Mouse (Mus musculus) neural tube, embryonic 15.5 days (tissue): ENCODE measurements around the gene Chmp2b. TPM values are rescaled to one million over a fixed set of nuclear protein-coding genes. Genes with fewer than 3 reads are reported as not detected.

Source experiments
- ATAC-seq: fragments of 200-750 bp; cut with Nextera tagmentation; 2 replicates; pipeline ENCODE4 v1.8.0; 2017; ENCODE audit warnings: mild to moderate bottlenecking, moderate TSS enrichment, moderate library complexity; ENCODE audit not compliant: low FRiP score
- H3K27ac ChIP-seq: fragments of 300-500 bp; sonication (generic); replicated peaks from 2 replicates; pipeline ENCODE4 v1.5.1; 2015; ENCODE audit warnings: mild to moderate bottlenecking, inconsistent platforms
- H3K27me3 ChIP-seq: fragments of 300-500 bp; sonication (generic); replicated peaks from 2 replicates; pipeline ENCODE4 v1.6.1; 2015; ENCODE audit warnings: inconsistent platforms
- H3K36me3 ChIP-seq: fragments of 300-500 bp; sonication (generic); 2 replicates; pipeline ENCODE4 v1.6.1; 2015; ENCODE audit warnings: inconsistent platforms
- H3K4me1 ChIP-seq: fragments of 300-500 bp; sonication (generic); 2 replicates; pipeline ENCODE4 v1.6.1; 2015; ENCODE audit warnings: inconsistent platforms
- H3K4me2 ChIP-seq: fragments of 300-500 bp; sonication (generic); 2 replicates; pipeline ENCODE4 v1.6.1; 2015; ENCODE audit warnings: inconsistent platforms, mild to moderate bottlenecking, moderate library complexity
- H3K4me3 ChIP-seq: fragments of 300-500 bp; sonication (generic); replicated peaks from 2 replicates; pipeline ENCODE4 v1.5.1; 2015; ENCODE audit warnings: mild to moderate bottlenecking, inconsistent platforms
- H3K9ac ChIP-seq: fragments of 300-500 bp; sonication (generic); replicated peaks from 2 replicates; pipeline ENCODE4 v1.6.1; 2015; ENCODE audit warnings: mild to moderate bottlenecking, inconsistent platforms
- H3K9me3 ChIP-seq: fragments of 300-500 bp; sonication (generic); replicated peaks from 2 replicates; pipeline ENCODE4 v1.6.1; 2016; ENCODE audit warnings: inconsistent platforms
- WGBS: fragments of 180-500 bp; shearing (Covaris S2); methylation state at CpG from one replicate; pipeline ENCODE4 v1.1.7; 2015; ENCODE audit warnings: mixed read lengths; 5-methylcytosine and 5-hydroxymethylcytosine counted together
- polyA plus RNA-seq: library from polyadenylated mRNA; unstranded; fragments of >200 nt; fragmentation: Nextera tagmentation; extraction: Ambion mirVana; gene quantifications from 2 replicates; pipeline ENCODE4 v1.2.1, GENCODE M21; 2015

Chmp2b gene
- polyA plus RNA-seq, 1 experiment from 2014 or later = 158 TPM

GRCm38 (mm10) chr16:65526004-65526403, 36.5 kb downstream of the Chmp2b start:
- Histone ChIP-seq H3K4me1 (no peaks in the 10 kb centered on the region), H3K9ac (no peak overlapping the region), H3K27me3 (no peaks in the 10 kb centered on the region), H3K36me3 (no peaks in the 10 kb centered on the region), H3K27ac (no peak overlapping the region), H3K4me3 (no peak overlapping the region), H3K4me2 (no peak overlapping the region), H3K9me3 (no peaks in the 10 kb centered on the region)
- 74% methylated on average over 2 of the region's 2 CpGs for WGBS
- no peak for ATAC-seq

- H3K9me3 ChIP-seq = no peaks in the 10 kb centered on the region
- H3K9ac ChIP-seq = no peak within 1 kb of the TSS
- no peak within 1 kb of the TSS for H3K4me2 ChIP-seq
- no peak for ATAC-seq
- no peaks in the 10 kb centered on the region for H3K4me1 ChIP-seq
- no peak within 1 kb of the TSS for H3K4me3 ChIP-seq
- 82% methylated on average over 6 of the region's 6 CpGs for WGBS
- no peaks in the 10 kb centered on the region for H3K27me3 ChIP-seq
- H3K27ac ChIP-seq = no peak within 1 kb of the TSS
- H3K36me3 ChIP-seq = no peaks in the 10 kb centered on the region
These were observed 42.3 kb downstream of the Chmp2b start, which contains the start of gene Pou1f1 for GRCm38 (mm10) chr16:65520211-65520610. Gene Pou1f1, plus strand, starts transcription at chr16:65520511.

GRCm38 (mm10) chr16:65514223-65514622, 48.3 kb downstream of the Chmp2b start:
- H3K36me3 ChIP-seq = no peaks in the 10 kb centered on the region
- H3K4me3 ChIP-seq = no peak overlapping the region
- H3K4me2 ChIP-seq = no peak overlapping the region
- H3K4me1 ChIP-seq = no peaks in the 10 kb centered on the region
- WGBS = 73% methylated on average over 7 of the region's 7 CpGs
- no peaks in the 10 kb centered on the region for H3K9me3 ChIP-seq
- H3K9ac ChIP-seq = no peak overlapping the region
- H3K27me3 ChIP-seq = no peaks in the 10 kb centered on the region
- H3K27ac ChIP-seq = no peak overlapping the region
- ATAC-seq = no peak

GRCm38 (mm10) chr16:65497049-65497448, 65.5 kb downstream of the Chmp2b start:
- H3K9ac ChIP-seq = no peak overlapping the region
- no peaks in the 10 kb centered on the region for H3K27me3 ChIP-seq
- H3K36me3 ChIP-seq = no peaks in the 10 kb centered on the region
- no peak overlapping the region for H3K4me2 ChIP-seq
- WGBS = 30% methylated on average over 2 of the region's 2 CpGs
- no peak overlapping the region for H3K27ac ChIP-seq
- no peak overlapping the region for H3K4me3 ChIP-seq
- H3K4me1 ChIP-seq = no peaks in the 10 kb centered on the region
- no peak for ATAC-seq
- no peaks in the 10 kb centered on the region for H3K9me3 ChIP-seq

GRCm38 (mm10) chr16:65496030-65496429, 66.5 kb downstream of the Chmp2b start:
- Histone ChIP-seq H3K27ac (no peak overlapping the region), H3K9me3 (no peaks in the 10 kb centered on the region), H3K36me3 (no peaks in the 10 kb centered on the region), H3K4me2 (no peak overlapping the region), H3K27me3 (no peaks in the 10 kb centered on the region), H3K4me3 (no peak overlapping the region), H3K4me1 (no peaks in the 10 kb centered on the region), H3K9ac (no peak overlapping the region)
- no peak for ATAC-seq
- 72% methylated on average over 5 of the region's 5 CpGs for WGBS

Other genes with a start within 250 kb of the Chmp2b start
- gene Pou1f1, start 42.2 kb downstream of the Chmp2b start, polyA plus RNA-seq = 0.26 TPM in 1 of 2 replicates, not detected in the other